Mouse (Mus musculus): ENCODE data around the gene Kcnh1.
A peak's percentile ranks its signal among the peaks of the same experiment; 100 is the strongest.

Kcnh1 gene

GRCm38 (mm10) chr1:192476704-192477103, 286.1 kb downstream of the Kcnh1 start:
- no peak for DNase-seq

- DNase-seq, result no peak
These were observed 287.0 kb downstream of the Kcnh1 start for GRCm38 (mm10) chr1:192477556-192477955.

DNA sequence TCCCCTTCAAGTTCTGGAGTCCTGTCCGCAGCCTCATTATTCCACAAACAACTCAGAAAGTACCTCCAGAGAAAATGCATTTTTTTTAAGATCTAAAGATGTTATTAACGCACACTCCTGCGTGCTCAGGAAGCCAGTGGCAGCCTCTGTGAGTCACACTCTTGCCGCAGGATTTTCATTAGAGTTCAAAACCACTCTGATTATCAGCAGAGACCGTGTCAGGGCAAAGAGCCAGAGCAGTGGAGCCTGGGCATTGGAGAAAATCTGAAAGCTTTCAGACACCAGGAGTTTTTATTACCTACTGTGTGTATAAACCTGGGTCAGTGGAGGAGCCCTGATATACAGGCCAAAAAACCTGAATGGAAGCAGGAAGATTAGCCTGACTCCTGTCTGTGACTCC, 287.6 kb downstream of the Kcnh1 start:
- no peak for DNase-seq

DNA sequence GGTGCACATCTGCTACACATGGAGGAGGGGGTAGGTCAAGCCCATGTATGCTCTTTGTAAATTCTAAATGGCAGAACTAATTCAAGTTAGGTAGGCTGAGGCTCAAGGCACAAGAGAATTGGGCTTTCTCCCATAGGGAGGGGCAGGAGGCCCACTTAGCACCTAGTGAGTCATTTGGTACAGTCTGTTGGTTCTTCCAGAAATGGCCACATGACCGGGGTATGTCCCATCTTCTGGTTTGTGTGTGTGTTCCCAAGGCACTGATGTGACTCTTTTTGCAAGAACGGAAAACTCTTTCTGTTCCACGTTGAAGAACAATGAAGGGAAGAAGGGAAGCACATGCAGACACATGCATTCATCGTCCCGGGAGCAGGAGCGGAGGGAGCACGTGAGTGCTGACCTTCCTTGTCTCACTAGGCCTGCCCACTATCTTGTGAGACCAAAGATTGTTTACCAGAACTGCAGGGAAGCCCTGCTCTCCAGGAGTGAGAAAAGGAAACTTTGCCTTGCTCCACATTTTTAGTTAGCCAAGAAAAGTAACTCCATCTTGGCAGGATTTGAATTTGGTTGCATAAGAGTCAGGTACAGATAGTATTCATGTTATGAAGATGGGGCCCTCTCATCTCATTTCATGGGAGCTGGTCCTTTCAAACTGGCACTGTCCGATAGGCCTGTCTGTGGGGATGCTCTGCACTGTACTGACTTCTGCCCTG, 289.7 kb downstream of the Kcnh1 start:
- no peak for DNase-seq

DNA sequence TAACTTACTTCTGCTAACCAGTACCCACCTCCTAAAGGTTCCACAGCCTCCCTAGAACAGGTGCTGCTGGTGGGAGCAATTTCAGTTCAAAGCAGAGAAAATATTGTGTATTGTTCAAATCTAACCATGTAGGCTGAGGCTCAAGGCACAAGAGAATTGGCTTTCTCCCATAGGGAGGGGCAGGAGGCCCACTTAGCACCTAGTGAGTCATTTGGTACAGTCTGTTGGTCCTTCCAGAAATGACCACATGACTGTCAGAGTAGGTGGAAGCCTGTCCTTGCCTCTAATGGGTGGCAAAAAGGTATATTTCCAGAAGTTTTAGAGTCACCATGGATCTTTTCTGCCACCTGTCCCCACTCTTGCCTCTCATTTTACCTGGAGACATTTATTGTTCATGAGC, 290.9 kb downstream of the Kcnh1 start:
- no peak for DNase-seq

DNA sequence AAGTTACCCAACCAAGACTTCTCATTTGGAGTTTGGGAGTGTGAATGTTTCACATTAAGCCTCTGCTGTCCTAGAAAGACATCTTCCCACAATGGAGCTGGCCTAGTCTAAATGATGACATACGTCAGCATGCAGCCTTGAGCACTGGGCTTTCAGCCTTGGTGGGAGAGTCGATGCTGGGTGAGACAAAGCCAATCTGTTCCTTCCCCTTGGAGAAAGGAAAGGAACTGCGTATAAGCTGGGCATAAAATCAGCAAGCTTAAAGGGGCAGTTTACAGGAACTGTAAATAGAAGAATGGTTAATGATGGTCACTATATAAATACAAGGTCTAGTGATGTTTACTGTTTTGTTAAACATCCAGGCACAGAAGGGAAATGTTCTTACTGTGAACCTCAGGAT, 294.5 kb downstream of the Kcnh1 start:
- no peak for DNase-seq

DNA sequence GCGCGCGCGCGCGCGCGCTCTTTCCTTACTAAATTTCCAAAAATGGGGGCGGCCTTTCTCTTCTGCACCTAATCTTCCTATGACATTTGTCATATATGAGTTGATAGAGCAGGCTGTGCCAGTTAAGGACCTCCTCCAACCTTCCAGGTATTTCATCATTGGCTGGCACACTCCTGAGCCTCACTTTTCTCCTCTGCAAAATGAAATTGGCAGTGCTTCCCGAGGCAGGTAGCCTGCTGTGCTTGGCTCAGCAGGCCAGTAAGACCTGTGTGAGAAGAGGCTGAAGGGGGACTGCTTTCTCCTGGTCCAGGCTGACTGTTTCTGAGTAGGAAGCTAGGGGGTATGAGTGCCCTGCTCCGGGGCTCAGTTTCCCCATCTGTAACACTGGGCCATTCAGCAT, 297.0 kb downstream of the Kcnh1 start:
- no peak for DNase-seq

DNA sequence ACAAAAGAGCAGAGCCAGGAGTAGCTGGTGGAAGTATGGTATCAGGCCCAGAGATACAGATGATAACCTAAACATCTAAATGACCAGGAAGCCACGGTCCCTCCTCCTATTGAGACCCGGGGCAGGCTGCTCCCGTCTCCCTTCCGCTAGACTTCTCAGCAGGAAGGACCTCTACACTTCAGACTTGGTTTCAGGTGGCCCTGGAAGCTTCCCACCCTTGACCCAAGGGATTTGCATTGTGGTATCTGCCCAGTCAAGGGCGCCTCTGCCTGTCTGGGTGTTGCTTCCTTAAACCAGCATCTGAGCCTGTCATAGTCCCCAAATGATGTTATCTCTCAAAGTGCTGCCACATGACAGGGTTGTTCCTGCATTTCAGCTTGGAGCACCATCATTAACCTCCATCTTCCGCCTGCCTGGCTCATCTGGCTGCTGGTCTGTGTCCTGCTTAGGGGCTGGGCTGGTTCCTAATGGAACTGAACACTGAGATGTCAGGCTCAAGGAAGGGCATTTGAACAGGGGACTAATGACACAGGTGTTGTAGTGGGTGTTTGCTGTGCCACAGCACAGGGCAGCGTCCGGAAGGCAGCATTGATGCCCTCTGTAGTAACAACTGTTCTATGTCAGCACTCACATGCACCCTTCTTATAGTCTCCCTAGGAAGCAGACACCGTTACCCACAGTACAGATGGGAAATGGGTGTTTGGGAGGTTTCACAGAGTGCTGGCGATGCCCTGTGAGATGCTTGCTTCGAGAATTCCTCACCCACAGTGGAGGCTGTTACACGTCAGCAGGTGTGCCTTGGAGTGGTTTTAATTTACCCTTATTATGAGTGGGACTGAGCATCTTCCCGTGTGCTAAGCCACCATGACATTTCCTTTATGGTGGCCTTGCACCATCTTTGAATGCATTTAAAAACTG, 299.6 kb downstream of the Kcnh1 start:
- no peak for DNase-seq

GRCm38 (mm10) chr1:192497505-192497904, 306.9 kb downstream of the Kcnh1 start:
- DNase-seq, result no peak

DNA sequence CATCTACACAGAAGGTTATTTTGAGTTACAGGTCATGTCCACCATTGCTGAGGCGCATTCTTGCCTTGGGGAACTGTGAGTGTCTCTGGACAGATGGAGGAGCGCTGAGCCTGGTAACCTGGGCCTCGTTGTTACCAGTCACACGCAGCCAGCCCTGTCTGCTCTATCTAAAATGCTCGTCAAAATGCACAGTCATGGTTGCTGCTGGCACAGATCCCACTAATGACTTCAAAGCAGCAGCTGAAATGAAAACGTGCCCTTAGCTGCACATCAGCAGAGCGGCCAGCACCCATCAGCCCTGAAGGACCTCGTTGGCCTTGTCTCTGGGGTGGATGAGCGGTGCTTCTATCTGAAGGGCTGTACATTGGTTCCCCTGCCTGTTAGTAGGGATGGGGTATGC, 311.4 kb downstream of the Kcnh1 start:
- peak; percentile 30 for DNase-seq

- DNase-seq, result no peak
These were observed 312.3 kb downstream of the Kcnh1 start for GRCm38 (mm10) chr1:192502835-192503234.

- no peak for DNase-seq
These were observed 313.1 kb downstream of the Kcnh1 start for GRCm38 (mm10) chr1:192503651-192504050.

GRCm38 (mm10) chr1:192512821-192513220, 322.2 kb downstream of the Kcnh1 start:
- DNase-seq, result no peak

- DNase-seq, result no peak
These were observed 324.8 kb downstream of the Kcnh1 start for GRCm38 (mm10) chr1:192515373-192515772.

GRCm38 (mm10) chr1:192519713-192520112, 329.1 kb downstream of the Kcnh1 start:
- no peak for DNase-seq

- DNase-seq, result no peak
These were observed 330.4 kb downstream of the Kcnh1 start for GRCm38 (mm10) chr1:192520836-192521435.

DNA sequence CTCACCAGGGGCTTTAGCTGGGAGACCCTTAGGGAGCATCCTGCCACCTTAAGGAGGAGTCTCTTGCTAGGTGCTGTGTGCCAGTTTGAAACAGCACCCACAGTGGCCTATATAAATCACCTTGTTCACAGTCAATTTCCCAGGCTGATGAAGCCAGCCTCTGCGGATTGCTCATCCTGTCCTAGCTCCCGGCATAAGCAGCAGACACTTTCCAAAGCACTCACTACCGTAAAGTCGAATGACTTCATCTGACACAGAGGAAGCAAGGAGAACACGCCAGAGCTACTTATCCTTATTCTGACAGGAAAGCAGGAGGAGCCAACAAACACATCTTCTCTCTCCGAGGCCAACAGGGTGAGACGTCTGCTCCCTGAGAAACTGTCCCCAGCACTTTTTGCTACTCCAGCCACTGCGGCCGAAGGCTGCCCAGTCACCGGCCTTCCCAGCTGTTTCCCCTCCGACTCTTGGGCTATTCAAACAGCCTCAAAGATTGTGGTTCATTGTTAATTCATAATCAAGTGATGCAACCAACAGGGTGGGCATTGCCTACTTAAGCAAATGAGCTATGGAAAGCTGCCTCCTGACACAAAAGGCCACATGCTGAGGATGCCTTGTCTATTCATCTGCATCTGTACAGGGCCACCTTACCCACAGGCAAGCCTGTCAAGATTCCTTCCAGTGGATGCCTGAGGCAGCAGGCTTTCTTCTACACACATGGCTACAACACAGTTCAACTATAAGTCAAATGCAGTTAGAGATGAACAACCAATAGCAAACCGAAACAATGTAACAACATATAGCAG, 332.0 kb downstream of the Kcnh1 start:
- DNase-seq, result no peak

GRCm38 (mm10) chr1:192525711-192526350, 335.3 kb downstream of the Kcnh1 start:
- DNase-seq, result peak; percentile 33

DNA sequence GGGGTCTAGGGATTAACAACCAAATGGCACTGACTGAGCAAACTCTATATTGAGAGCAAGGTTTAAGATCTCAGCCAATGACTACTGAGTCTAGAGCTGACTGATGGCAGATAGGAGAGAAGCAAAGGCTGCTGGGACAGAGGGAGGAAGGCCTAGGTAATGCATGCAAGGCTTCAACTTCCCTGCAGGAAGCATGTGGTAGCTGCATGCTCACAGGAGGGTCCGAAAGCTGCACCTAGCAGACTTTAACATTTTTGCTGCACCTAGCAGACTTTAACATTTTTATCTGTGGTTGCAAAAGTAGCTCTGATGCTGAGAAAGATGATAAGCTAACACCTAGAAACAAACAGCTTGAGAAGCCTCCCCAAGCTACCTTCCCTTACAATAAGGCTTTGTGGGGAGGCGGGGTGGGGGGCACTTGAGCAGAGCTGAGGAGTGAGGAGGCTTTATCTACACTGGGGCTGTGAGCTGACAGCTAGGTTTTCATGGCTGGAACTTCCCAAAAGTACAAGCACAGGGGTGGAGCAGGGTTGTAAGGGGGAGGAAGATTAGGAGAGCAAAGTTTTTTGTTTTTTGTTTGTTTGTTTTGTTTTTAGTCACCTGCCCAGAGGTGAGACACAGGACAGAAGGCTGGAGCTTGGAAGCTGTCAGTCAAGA, 341.0 kb downstream of the Kcnh1 start:
- DNase-seq, result no peak

DNA sequence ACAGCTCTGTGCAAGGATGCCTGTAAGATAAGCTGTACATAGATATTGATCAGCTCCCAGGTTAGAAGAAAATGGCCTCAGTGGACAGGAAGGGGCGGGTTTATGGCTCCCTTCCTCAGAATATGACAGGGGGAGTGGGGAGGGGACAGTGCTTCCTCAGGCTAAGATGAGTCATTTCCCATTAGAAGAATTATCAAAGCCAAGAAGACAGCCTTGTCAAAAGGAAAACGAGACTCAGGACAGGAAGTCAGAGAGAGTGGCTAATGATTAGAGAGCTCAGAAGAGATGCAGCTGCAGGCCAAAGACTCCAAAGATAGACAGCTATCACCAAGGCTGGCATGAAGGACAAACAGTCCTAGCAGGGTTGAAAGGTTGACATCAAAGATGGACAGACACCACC, 341.6 kb downstream of the Kcnh1 start:
- no peak for DNase-seq

DNA sequence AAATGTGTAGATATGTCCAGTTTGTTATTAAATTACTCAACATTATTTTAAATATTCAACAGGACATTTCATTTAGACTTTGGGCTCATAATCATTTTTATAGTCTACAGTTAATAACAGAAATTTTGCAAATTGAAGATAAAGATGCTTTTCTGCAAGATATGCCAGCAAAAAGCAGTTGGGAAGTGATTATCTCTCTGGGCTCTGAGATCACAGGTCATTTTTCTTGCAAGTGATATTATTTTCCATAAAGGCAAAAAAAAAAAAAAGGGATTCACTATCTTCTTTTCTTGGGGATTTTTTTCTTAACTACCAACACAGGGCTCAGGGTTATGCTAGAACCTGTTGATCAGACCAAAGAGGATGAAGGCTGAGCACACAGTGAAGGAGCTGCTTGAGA, 342.4 kb downstream of the Kcnh1 start:
- no peak for DNase-seq

- no peak for DNase-seq
These were observed 345.9 kb downstream of the Kcnh1 start for GRCm38 (mm10) chr1:192536440-192536839.

Measured in layer of hippocampus, adult 9-11 months (tissue).